Mouse (Mus musculus) ES-Bruce4 (cell line): ENCODE results near the gene Mipol1. TPM values are rescaled to one million over a fixed set of nuclear protein-coding genes. Genes with fewer than 3 reads are reported as not detected.
"Not testable (repeated sequence)": the region's sequence is repeated elsewhere in the genome, so short reads cannot be mapped to it uniquely, and the experiment has no call there.

Experiments used
- H3K27ac ChIP-seq: 2 replicates; pipeline ENCODE4 v1.5.1; 2012; ENCODE audit warnings: low read length, inconsistent platforms; ENCODE audit not compliant: insufficient read depth
- H3K27me3 ChIP-seq: 2 replicates; pipeline ENCODE4 v1.6.1; 2012; ENCODE audit warnings: mild to moderate bottlenecking, low read length, inconsistent platforms; ENCODE audit not compliant: control insufficient read depth, poor library complexity, insufficient read depth, severe bottlenecking
- H3K36me3 ChIP-seq: 2 replicates; pipeline ENCODE4 v1.6.1; 2012; ENCODE audit warnings: inconsistent platforms, mild to moderate bottlenecking, low read length, moderate library complexity; ENCODE audit not compliant: control insufficient read depth, poor library complexity, insufficient read depth, severe bottlenecking
- H3K4me1 ChIP-seq: one replicate; pipeline ENCODE4 v1.8.1; 2011; ENCODE audit warnings: low read length; ENCODE audit not compliant: control insufficient read depth, insufficient read depth
- H3K4me3 ChIP-seq: 2 replicates; pipeline ENCODE4 v1.5.1; 2011; ENCODE audit warnings: low read depth, mild to moderate bottlenecking, low read length
- H3K9ac ChIP-seq: 2 replicates; pipeline ENCODE4 v1.6.1; 2012; ENCODE audit warnings: low read depth, mild to moderate bottlenecking, inconsistent platforms; ENCODE audit not compliant: poor library complexity, severe bottlenecking
- H3K9me3 ChIP-seq: replicated peaks from 2 replicates; pipeline ENCODE4 v1.6.1; 2012; ENCODE audit warnings: mild to moderate bottlenecking, low read length, inconsistent platforms; ENCODE audit not compliant: control insufficient read depth, poor library complexity, insufficient read depth, severe bottlenecking
- CTCF ChIP-seq: IDR thresholded peaks from one replicate; pipeline ENCODE4 v1.8.1; 2011; ENCODE audit warnings: low read depth, low read length
- EP300 ChIP-seq: IDR thresholded peaks from 2 replicates; pipeline ENCODE4 v1.6.1; 2011; ENCODE audit warnings: low read depth, low read length; ENCODE audit not compliant: insufficient read depth
- POLR2A ChIP-seq: IDR thresholded peaks from one replicate; pipeline ENCODE4 v1.8.1; 2011; ENCODE audit warnings: low read length; ENCODE audit not compliant: insufficient read depth
- polyA plus RNA-seq: library from polyadenylated mRNA; stranded (reverse); fragments of >200 nt; gene quantifications from 2 replicates; pipeline ENCODE4 v1.2.4, GENCODE M21; 2011; ENCODE audit warnings: low read depth; ENCODE audit not compliant: missing spikeins, insufficient read depth, insufficient read length

Gene Mipol1
- polyA plus RNA-seq, 1 experiment = 31.3 TPM

DNA sequence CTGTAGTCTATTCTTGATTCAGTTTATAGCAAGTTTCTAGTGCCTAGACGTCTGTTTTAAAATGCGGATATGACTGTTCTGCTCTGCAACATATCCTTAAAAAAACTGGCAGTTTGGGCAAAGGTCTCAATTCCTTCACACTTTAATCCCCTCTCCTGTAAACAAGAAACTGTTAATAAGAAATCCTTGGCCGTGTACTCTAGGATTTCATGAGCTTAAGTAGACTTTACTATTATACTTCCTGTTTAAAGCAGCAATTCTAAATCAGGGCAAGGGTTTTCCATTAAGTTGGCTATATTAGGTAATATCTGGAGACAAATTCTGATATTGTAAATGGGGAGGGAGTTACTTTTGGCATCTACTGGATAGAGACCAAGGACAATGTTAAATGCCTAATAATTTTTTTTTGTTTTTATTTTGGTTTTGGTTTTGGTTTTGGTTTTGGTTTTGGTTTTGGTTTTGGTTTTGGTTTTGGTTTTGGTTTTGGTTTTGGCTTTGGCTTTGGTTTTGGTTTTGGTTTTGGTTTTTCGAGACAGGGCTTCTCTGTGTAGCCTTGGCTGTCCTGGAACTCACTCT is 25.9 kb upstream of the Mipol1 start:
- Histone ChIP-seq H3K27me3 (no peaks in the 10 kb centered on the region), H3K36me3 (no peaks in the 10 kb centered on the region), H3K9ac (no peak overlapping the region), H3K4me1 (no peaks in the 10 kb centered on the region), H3K4me3 (no peak overlapping the region), H3K9me3 (no peaks in the 10 kb centered on the region), H3K27ac (no peak overlapping the region)
- TF ChIP-seq CTCF = no peak
- no peak for TF ChIP-seq POLR2A

GRCm38 (mm10) chr12:57211353-57212311 is 18.6 kb upstream of the Mipol1 start:
- H3K36me3 ChIP-seq = no peaks in the 10 kb centered on the region
- no peaks in the 10 kb centered on the region for H3K9me3 ChIP-seq
- H3K9ac ChIP-seq = peak overlapping the region; percentile 21; the same call in 1 of the 2 replicates
- no peak overlapping the region for H3K27ac ChIP-seq
- H3K4me3 ChIP-seq = peak overlapping the region; percentile 84
- H3K4me1 ChIP-seq = no peaks in the 10 kb centered on the region
- no peak for TF ChIP-seq EP300
- TF ChIP-seq POLR2A = peak; percentile 27
- H3K27me3 ChIP-seq = no peaks in the 10 kb centered on the region

DNA sequence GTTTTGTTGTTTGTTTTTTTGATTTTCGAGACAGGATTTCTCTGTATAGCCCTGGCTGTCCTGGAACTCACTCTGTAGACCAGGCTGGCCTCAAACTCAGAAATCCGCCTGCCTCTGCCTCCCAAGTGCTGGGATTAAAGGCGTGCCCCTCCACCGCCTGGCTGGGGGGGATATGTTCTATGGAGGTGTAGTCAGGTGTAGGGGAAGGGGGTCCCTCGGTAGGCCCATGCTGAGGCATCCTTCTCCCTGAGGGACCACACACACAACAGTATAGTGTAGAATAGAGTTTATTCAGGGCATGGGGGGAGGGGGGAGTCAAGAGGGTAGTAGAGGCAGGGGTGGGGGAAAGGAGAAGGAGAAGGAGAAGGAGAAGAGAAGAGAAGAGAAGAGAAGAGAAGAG is 17.8 kb upstream of the Mipol1 start:
- not testable (repeated sequence) for H3K27me3 ChIP-seq, H3K4me3 ChIP-seq, H3K9ac ChIP-seq, H3K36me3 ChIP-seq, H3K4me1 ChIP-seq, H3K9me3 ChIP-seq, H3K27ac ChIP-seq

- H3K36me3 ChIP-seq = no peaks in the 10 kb centered on the region
- TF ChIP-seq EP300 (no peak), POLR2A (peak; percentile 44)
- no peak overlapping the region for H3K27ac ChIP-seq
- H3K9ac ChIP-seq = peak overlapping the region; percentile 75
- H3K9me3 ChIP-seq = no peaks in the 10 kb centered on the region
- H3K4me1 ChIP-seq = peaks cover 2% of the 10 kb centered on the region
- peak overlapping the region; percentile 95 for H3K4me3 ChIP-seq
- no peaks in the 10 kb centered on the region for H3K27me3 ChIP-seq
Observed at GRCm38 (mm10) chr12:57226411-57226810, 3.8 kb upstream of the Mipol1 start.

DNA sequence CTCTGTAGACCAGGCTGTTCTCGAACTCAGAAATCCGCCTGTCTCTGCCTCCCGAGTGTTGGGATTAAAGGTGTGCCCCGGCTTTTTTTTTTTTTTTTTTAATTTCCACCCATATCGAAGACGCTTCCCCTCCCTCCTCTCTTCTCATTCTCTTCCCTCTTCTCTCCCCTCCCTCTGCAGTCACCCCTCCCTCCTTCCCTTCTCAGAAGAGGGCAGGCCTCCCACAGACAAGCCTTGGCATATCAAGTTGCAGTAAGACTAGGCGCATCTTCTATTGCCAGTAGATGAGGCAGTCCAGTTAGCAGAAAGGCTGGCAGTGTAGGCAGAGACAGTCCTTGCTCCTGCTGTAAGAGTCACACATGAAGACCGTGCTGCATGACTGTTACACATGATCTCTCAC is 2.5 kb upstream of the Mipol1 start:
- Histone ChIP-seq H3K4me3 (no peak overlapping the region), H3K9ac (peak overlapping the region; percentile 75), H3K9me3 (no peaks in the 10 kb centered on the region), H3K27ac (peak overlapping the region; percentile 33), H3K4me1 (peaks cover 2% of the 10 kb centered on the region), H3K36me3 (no peaks in the 10 kb centered on the region), H3K27me3 (no peaks in the 10 kb centered on the region)
- no peak for TF ChIP-seq POLR2A
- TF ChIP-seq CTCF = no peak
- TF ChIP-seq EP300 = no peak

GRCm38 (mm10) chr12:57229703-57230102 is 524 bp upstream of the Mipol1 start:
- H3K9ac ChIP-seq = peak overlapping the region; percentile 98
- H3K27ac ChIP-seq = peak overlapping the region; percentile 93
- H3K36me3 ChIP-seq = peaks cover 3% of the 10 kb centered on the region; the same call in 1 of the 2 replicates
- TF ChIP-seq CTCF = no peak
- no peak for TF ChIP-seq POLR2A
- no peak for TF ChIP-seq EP300
- H3K4me1 ChIP-seq = peaks cover 2% of the 10 kb centered on the region
- peak overlapping the region; percentile 99 for H3K4me3 ChIP-seq
- no peaks in the 10 kb centered on the region for H3K9me3 ChIP-seq
- no peaks in the 10 kb centered on the region for H3K27me3 ChIP-seq
